Mouse (Mus musculus) hindbrain, embryonic 15.5 days (tissue): ENCODE results near the gene Etfbkmt. TPM values are rescaled to one million over a fixed set of nuclear protein-coding genes. Genes with fewer than 3 reads are reported as not detected.
"Not testable (repeated sequence)": the region's sequence is repeated elsewhere in the genome, so short reads cannot be mapped to it uniquely, and the experiment has no call there.

Experiments used
- ATAC-seq: fragments of 200-750 bp; cut with Nextera tagmentation; 2 replicates; pipeline ENCODE4 v1.8.0; 2017; ENCODE audit warnings: low read depth, moderate number of reproducible peaks, moderate TSS enrichment; ENCODE audit not compliant: low FRiP score
- H3K27ac ChIP-seq: fragments of 300-500 bp; sonication (generic); replicated peaks from 2 replicates; pipeline ENCODE4 v1.5.1; 2015; ENCODE audit warnings: mild to moderate bottlenecking, inconsistent platforms
- H3K27me3 ChIP-seq: fragments of 300-500 bp; sonication (generic); 2 replicates; pipeline ENCODE4 v1.6.1; 2015; ENCODE audit warnings: control low read depth, inconsistent platforms
- H3K36me3 ChIP-seq: fragments of 300-500 bp; sonication (generic); 2 replicates; pipeline ENCODE4 v1.6.1; 2015; ENCODE audit warnings: control low read depth, inconsistent platforms
- H3K4me1 ChIP-seq: fragments of 300-500 bp; sonication (generic); replicated peaks from 2 replicates; pipeline ENCODE4 v1.6.1; 2015; ENCODE audit warnings: control low read depth, inconsistent platforms
- H3K4me2 ChIP-seq: fragments of 300-500 bp; sonication (generic); 2 replicates; pipeline ENCODE4 v1.6.1; 2015; ENCODE audit warnings: moderate library complexity, mild to moderate bottlenecking, inconsistent platforms
- H3K4me3 ChIP-seq: fragments of 300-500 bp; sonication (generic); 2 replicates; pipeline ENCODE4 v1.5.1; 2015; ENCODE audit warnings: mild to moderate bottlenecking, inconsistent platforms
- H3K9ac ChIP-seq: fragments of 300-500 bp; sonication (generic); 2 replicates; pipeline ENCODE4 v1.6.1; 2015; ENCODE audit warnings: inconsistent platforms
- H3K9me3 ChIP-seq: fragments of 300-500 bp; sonication (generic); 2 replicates; pipeline ENCODE4 v1.6.1; 2016; ENCODE audit warnings: control low read depth, inconsistent platforms
- WGBS: fragments of 180-500 bp; shearing (Covaris S2); methylation state at CpG from one replicate; pipeline ENCODE4 v1.1.7; 2015; 5-methylcytosine and 5-hydroxymethylcytosine counted together
- polyA plus RNA-seq: library from polyadenylated mRNA; unstranded; fragments of >200 nt; fragmentation: Nextera tagmentation; extraction: Ambion mirVana; gene quantifications from 2 replicates; pipeline ENCODE4 v1.2.1, GENCODE M21; 2015

The Etfbkmt gene
- polyA plus RNA-seq, 1 experiment from 2014 or later: 8.2 TPM

- H3K9me3 ChIP-seq, H3K36me3 ChIP-seq, H3K4me2 ChIP-seq, H3K9ac ChIP-seq, H3K4me1 ChIP-seq, H3K27ac ChIP-seq, H3K27me3 ChIP-seq, ATAC-seq, H3K4me3 ChIP-seq: not testable (repeated sequence)
- 90% methylated on average over 5 of the region's 5 CpGs for WGBS
Measured at GRCm38 (mm10) chr6:149191951-149192350, 52.3 kb downstream of the Etfbkmt start.

GRCm38 (mm10) chr6:149193276-149193905, 53.7 kb downstream of the Etfbkmt start:
- ATAC-seq: no peak
- 84% methylated on average over 5 of the region's 5 CpGs for WGBS

GRCm38 (mm10) chr6:149197116-149197515, 57.5 kb downstream of the Etfbkmt start:
- Histone ChIP-seq H3K36me3 (no peaks in the 10 kb centered on the region), H3K4me3 (no peak overlapping the region), H3K4me1 (no peaks in the 10 kb centered on the region), H3K4me2 (no peak overlapping the region), H3K27ac (no peak overlapping the region), H3K9ac (no peak overlapping the region), H3K9me3 (no peaks in the 10 kb centered on the region), H3K27me3 (no peaks in the 10 kb centered on the region)
- 81% methylated on average over 3 of the region's 3 CpGs for WGBS
- ATAC-seq: no peak

More at GRCm38 (mm10) chr6:149193276-149193905, 53.7 kb downstream of the Etfbkmt start:
- Histone ChIP-seq H3K27ac (no peak overlapping the region), H3K9me3 (no peaks in the 10 kb centered on the region), H3K4me1 (no peaks in the 10 kb centered on the region), H3K27me3 (no peaks in the 10 kb centered on the region), H3K36me3 (no peaks in the 10 kb centered on the region), H3K4me3 (no peak overlapping the region), H3K9ac (no peak overlapping the region), H3K4me2 (no peak overlapping the region)

GRCm38 (mm10) chr6:149198572-149198971, 58.9 kb downstream of the Etfbkmt start:
- no peaks in the 10 kb centered on the region for H3K27me3 ChIP-seq
- H3K4me2 ChIP-seq: no peak overlapping the region
- no peaks in the 10 kb centered on the region for H3K9me3 ChIP-seq
- no peak for ATAC-seq
- H3K4me1 ChIP-seq: no peaks in the 10 kb centered on the region
- H3K27ac ChIP-seq: no peak overlapping the region
- H3K9ac ChIP-seq: no peak overlapping the region
- H3K36me3 ChIP-seq: no peaks in the 10 kb centered on the region
- no peak overlapping the region for H3K4me3 ChIP-seq

Other genes starting within 250 kb of the Etfbkmt start
- 10.3 and 10.5 TPM in 2 replicates for gene Caprin2, start 243.6 kb upstream of the Etfbkmt start, polyA plus RNA-seq
- gene Sinhcaf, start 193.4 kb upstream of the Etfbkmt start, polyA plus RNA-seq: 44.4 and 51.8 TPM in 2 replicates
- gene Dennd5b, start 38.2 kb upstream of the Etfbkmt start, polyA plus RNA-seq: 12.0 and 12.8 TPM in 2 replicates
- not detected in 2 replicates for gene Gm10203, start 9.7 kb upstream of the Etfbkmt start, polyA plus RNA-seq
- 99.8 and 101 TPM in 2 replicates for gene Amn1, start 48.9 kb downstream of the Etfbkmt start, polyA plus RNA-seq
- 26.6 and 28.4 TPM in 2 replicates for gene Resf1, start 169.6 kb downstream of the Etfbkmt start, polyA plus RNA-seq